Mouse (Mus musculus): ENCODE measurements around the gene Hist1h2ak. TPM values are rescaled to one million over a fixed set of nuclear protein-coding genes. Genes with fewer than 3 reads are reported as not detected.
"Not testable (repeated sequence)": the region's sequence is repeated elsewhere in the genome, so short reads cannot be mapped to it uniquely, and the experiment has no call there.

Hist1h2ak gene
- 39.8 and 57.2 TPM in 2 replicates for polyA plus RNA-seq (2015; fragmentation: Nextera tagmentation; extraction: Ambion mirVana)

- peak within 1 kb of the TSS; percentile 46 for H3K4me3 ChIP-seq
- peaks cover 27% of the 10 kb centered on the region for H3K4me1 ChIP-seq
- peak; percentile 94 for ATAC-seq (ENCODE audit: low FRiP score, low read depth)
- H3K27me3 ChIP-seq, H3K9me3 ChIP-seq, H3K36me3 ChIP-seq: not testable (repeated sequence)
- WGBS = under 1% methylated on average over 48 of the region's 50 CpGs
- peak within 1 kb of the TSS; percentile 93 for H3K27ac ChIP-seq
- peak within 1 kb of the TSS; percentile 75 for H3K4me2 ChIP-seq (replicated peaks)
- peak within 1 kb of the TSS; percentile 78 for H3K9ac ChIP-seq
These were observed at the start of gene Hist1h2ak, which contains the start of gene Hist1h2bn for GRCm38 (mm10) chr13:21753524-21754285. Gene Hist1h2ak (minus strand): TSS chr13:21753827. Gene Hist1h2bn (plus strand): TSS chr13:21754123.

- not testable (repeated sequence) for H3K36me3 ChIP-seq; H3K4me3 ChIP-seq; H3K9ac ChIP-seq; H3K9me3 ChIP-seq; H3K27ac ChIP-seq; H3K4me2 ChIP-seq (replicated peaks); H3K27me3 ChIP-seq; H3K4me1 ChIP-seq
- ATAC-seq (ENCODE audit: low FRiP score, low read depth) = peak; percentile 81
- WGBS = no CpG with 5 or more reads among the region's 4 CpGs
These were observed 49.4 kb upstream of the Hist1h2ak start for GRCm38 (mm10) chr13:21803058-21803457.

- not testable (repeated sequence) for H3K27ac ChIP-seq; H3K4me2 ChIP-seq (replicated peaks); H3K4me1 ChIP-seq; ATAC-seq (ENCODE audit: low FRiP score, low read depth); H3K27me3 ChIP-seq; H3K9me3 ChIP-seq; H3K36me3 ChIP-seq; H3K9ac ChIP-seq; H3K4me3 ChIP-seq
These were observed 43.5 kb upstream of the Hist1h2ak start for GRCm38 (mm10) chr13:21797163-21797562.

GRCm38 (mm10) chr13:21795584-21795983 lies 42.0 kb upstream of the Hist1h2ak start:
- no peak for ATAC-seq (ENCODE audit: low FRiP score, low read depth)
- peaks cover 4% of the 10 kb centered on the region; the same call in 1 of the 2 replicates for H3K4me1 ChIP-seq
- no peaks in the 10 kb centered on the region for H3K36me3 ChIP-seq
- no peak overlapping the region for H3K27ac ChIP-seq
- H3K9me3 ChIP-seq = no peaks in the 10 kb centered on the region
- no peak overlapping the region for H3K4me3 ChIP-seq
- no peak overlapping the region for H3K9ac ChIP-seq
- no peak overlapping the region for H3K4me2 ChIP-seq (replicated peaks)
- H3K27me3 ChIP-seq = no peaks in the 10 kb centered on the region
- WGBS = 90% methylated on average over 7 of the region's 7 CpGs

- Histone ChIP-seq H3K36me3 (no peaks in the 10 kb centered on the region), H3K9ac (peak overlapping the region; percentile 35; the same call in 1 of the 2 replicates), H3K4me1 (peaks cover 21% of the 10 kb centered on the region), H3K9me3 (no peaks in the 10 kb centered on the region), H3K4me2 (replicated peaks) (peak overlapping the region; percentile 46), H3K27me3 (no peaks in the 10 kb centered on the region), H3K4me3 (peak overlapping the region; percentile 15; the same call in 1 of the 2 replicates), H3K27ac (0 out of 2 replicates have a peak overlapping the region, but pooled peaks have one; percentile 28)
- 14% methylated on average over 18 of the region's 18 CpGs for WGBS
- ATAC-seq (ENCODE audit: low FRiP score, low read depth) = no peak
These were observed 37.1 kb upstream of the Hist1h2ak start for GRCm38 (mm10) chr13:21790601-21791283.

- Histone ChIP-seq H3K4me3 (no peak overlapping the region), H3K36me3 (no peaks in the 10 kb centered on the region), H3K27ac (no peak overlapping the region), H3K4me1 (peaks cover 24% of the 10 kb centered on the region), H3K27me3 (no peaks in the 10 kb centered on the region), H3K9me3 (no peaks in the 10 kb centered on the region), H3K4me2 (replicated peaks) (no peak overlapping the region), H3K9ac (no peak overlapping the region)
- 57% methylated on average over 6 of the region's 6 CpGs for WGBS
- no peak for ATAC-seq (ENCODE audit: low FRiP score, low read depth)
These were observed 36.3 kb upstream of the Hist1h2ak start for GRCm38 (mm10) chr13:21789925-21790324.

- H3K27ac ChIP-seq = peak overlapping the region; percentile 77
- H3K9ac ChIP-seq = peak overlapping the region; percentile 51; the same call in 1 of the 2 replicates
- no peaks in the 10 kb centered on the region for H3K9me3 ChIP-seq
- peak overlapping the region; percentile 65 for H3K4me2 ChIP-seq (replicated peaks)
- H3K36me3 ChIP-seq = no peaks in the 10 kb centered on the region
- H3K27me3 ChIP-seq = no peaks in the 10 kb centered on the region
- ATAC-seq (ENCODE audit: low FRiP score, low read depth) = no peak
- H3K4me3 ChIP-seq = peak overlapping the region; percentile 34
- H3K4me1 ChIP-seq = peaks cover 33% of the 10 kb centered on the region
- 15% methylated on average over 14 of the region's 21 CpGs for WGBS
These were observed 34.4 kb upstream of the Hist1h2ak start for GRCm38 (mm10) chr13:21787760-21788593.

- not testable (repeated sequence) for H3K27me3 ChIP-seq, H3K9me3 ChIP-seq, H3K36me3 ChIP-seq
- WGBS = under 1% methylated on average over 42 of the region's 63 CpGs
- ATAC-seq (ENCODE audit: low FRiP score, low read depth) = peak; percentile 95
- H3K4me2 ChIP-seq (replicated peaks) = peak within 1 kb of the TSS; percentile 65
- peak within 1 kb of the TSS; percentile 43 for H3K4me3 ChIP-seq
- H3K27ac ChIP-seq = peak within 1 kb of the TSS; percentile 85
- H3K9ac ChIP-seq = peak within 1 kb of the TSS; percentile 67
- peaks cover 40% of the 10 kb centered on the region for H3K4me1 ChIP-seq
These were observed 33.4 kb upstream of the Hist1h2ak start, which contains the start of the genes Hist1h2an and Hist1h2bp for GRCm38 (mm10) chr13:21786899-21787629. Gene Hist1h2an (minus strand): TSS chr13:21787218. Gene Hist1h2bp (plus strand): TSS chr13:21787461.

- H3K9ac ChIP-seq = peak overlapping the region; percentile 67
- no peak for ATAC-seq (ENCODE audit: low FRiP score, low read depth)
These were observed 32.7 kb upstream of the Hist1h2ak start for GRCm38 (mm10) chr13:21786189-21786898.

GRCm38 (mm10) chr13:21784311-21784710 lies 30.7 kb upstream of the Hist1h2ak start:
- WGBS = 30% methylated on average over 6 of the region's 6 CpGs
- Histone ChIP-seq H3K36me3 (no peaks in the 10 kb centered on the region), H3K4me3 (peak overlapping the region; percentile 49)

More at GRCm38 (mm10) chr13:21786189-21786898, 32.7 kb upstream of the Hist1h2ak start:
- Histone ChIP-seq H3K4me3 (peak overlapping the region; percentile 43), H3K4me2 (replicated peaks) (peak overlapping the region; percentile 65), H3K4me1 (peaks cover 40% of the 10 kb centered on the region), H3K27me3 (no peaks in the 10 kb centered on the region), H3K36me3 (no peaks in the 10 kb centered on the region), H3K9me3 (no peaks in the 10 kb centered on the region), H3K27ac (peak overlapping the region; percentile 85)
- 9% methylated on average over 8 of the region's 8 CpGs for WGBS

More at GRCm38 (mm10) chr13:21784311-21784710, 30.7 kb upstream of the Hist1h2ak start:
- Histone ChIP-seq H3K4me2 (replicated peaks) (peak overlapping the region; percentile 80), H3K27me3 (no peaks in the 10 kb centered on the region), H3K9ac (peak overlapping the region; percentile 77), H3K27ac (peak overlapping the region; percentile 87), H3K9me3 (no peaks in the 10 kb centered on the region), H3K4me1 (peaks cover 37% of the 10 kb centered on the region)
- ATAC-seq (ENCODE audit: low FRiP score, low read depth) = no peak

Measured in limb, embryonic 13.5 days (tissue).